Mouse (Mus musculus) retina, embryonic 14.5 days (tissue): ENCODE measurements around the gene Spata19.

Experiments used
- DNase-seq: peaks from one replicate; pipeline ENCODE4 v3.0.0-alpha.2; 2015; ENCODE audit warnings: low spot score

The Spata19 gene

DNA sequence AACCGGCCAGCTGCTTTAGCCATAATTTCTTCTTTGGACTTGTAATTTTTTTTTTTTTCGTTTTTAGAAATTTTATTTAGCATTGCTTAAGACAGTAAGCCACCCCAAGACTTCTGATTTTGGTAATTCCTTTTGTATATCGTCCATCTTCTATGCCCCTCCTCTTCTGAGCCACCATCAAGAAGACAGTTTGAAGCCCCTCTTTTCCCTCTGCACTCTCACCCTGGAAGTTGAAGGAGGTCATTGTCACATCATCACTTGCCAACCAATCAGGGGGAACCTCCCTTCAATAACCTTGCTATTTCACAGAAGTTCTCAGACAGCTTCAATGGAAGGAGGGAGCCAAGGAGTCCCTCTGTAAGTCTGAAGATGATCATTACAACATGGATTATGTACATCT lies at the start of gene Spata19:
Gene Spata19 (plus strand): TSS at position 301 of the 400 bp plus-strand sequence.
- no peak for DNase-seq

DNA sequence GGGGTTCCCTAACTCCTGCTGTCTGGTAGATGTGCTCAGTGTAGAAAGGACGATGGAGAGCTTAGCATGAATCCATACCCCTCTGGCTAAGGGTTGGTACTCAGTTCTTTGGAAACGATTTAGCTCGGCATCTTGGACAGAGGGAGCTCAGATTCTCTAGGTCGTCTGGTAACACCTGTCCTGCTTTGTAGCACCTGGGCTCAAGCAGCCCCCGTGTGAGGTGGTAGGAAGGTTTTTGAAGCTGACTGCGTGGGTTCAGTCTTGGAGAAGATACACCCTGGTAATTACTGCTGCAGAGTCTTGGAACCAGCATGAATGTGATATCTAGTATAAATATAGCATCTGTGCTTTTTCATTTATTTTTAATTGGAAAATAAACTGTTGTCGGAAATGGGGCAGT lies 43.5 kb upstream of the Spata19 start:
- DNase-seq, result no peak

DNA sequence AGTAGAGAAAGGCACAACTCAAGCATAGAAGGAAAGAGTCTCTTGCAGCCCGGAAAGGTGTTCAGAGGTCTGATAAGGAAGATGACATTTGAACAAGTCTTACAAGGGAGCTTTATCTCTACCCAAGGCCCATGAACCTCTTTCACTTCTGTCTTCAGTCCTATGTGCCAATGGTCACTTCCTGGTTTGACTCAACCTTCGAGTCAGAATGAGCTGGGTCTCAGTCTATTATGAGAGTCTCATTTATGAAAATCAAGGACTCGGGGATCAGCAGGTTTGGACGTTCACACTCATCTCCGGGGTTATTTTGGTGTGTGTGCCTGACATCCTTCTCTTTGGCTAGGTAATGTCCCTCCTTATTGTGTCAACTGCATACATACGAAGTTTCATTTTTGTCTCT lies 38.7 kb upstream of the Spata19 start:
- DNase-seq, result no peak

DNA sequence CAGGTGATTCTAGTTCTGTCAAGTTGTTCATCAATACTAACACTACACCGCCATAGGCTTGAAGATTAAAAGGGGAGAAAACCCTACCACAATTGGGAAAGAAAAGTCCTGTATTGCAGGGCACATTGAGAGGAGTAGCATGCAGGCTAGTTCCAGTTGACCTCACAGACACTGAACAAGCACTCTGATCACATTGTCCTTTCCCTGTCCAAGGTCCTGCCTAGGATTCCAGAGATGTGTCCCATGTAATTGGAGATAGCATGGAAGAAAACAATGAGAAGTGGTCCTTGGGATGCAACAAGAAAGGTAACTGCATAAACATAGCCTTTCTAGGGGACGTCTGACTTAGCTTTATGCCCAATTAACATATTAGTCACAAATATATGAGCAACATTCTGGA lies 29.4 kb upstream of the Spata19 start:
- peak; percentile 23 for DNase-seq

DNA sequence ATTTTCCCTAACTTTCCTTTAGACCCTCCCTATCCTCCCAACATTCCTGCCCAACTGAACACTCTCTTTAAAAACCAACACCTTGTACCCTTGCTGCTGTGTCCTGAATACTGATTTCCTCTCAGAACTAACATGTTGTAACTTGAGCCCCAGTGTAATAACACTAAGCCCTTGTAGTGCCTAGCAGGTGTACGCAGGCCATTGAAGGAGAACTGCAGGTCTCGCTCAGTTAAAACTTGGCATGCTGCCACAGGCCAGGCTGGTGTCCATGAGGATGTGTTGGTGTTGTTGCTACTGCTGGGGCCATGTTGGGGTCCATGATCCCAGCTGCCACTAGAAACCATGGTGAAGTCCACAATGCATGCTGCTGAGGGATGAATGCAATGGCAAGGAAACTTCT lies 27.5 kb upstream of the Spata19 start:
- no peak for DNase-seq

DNA sequence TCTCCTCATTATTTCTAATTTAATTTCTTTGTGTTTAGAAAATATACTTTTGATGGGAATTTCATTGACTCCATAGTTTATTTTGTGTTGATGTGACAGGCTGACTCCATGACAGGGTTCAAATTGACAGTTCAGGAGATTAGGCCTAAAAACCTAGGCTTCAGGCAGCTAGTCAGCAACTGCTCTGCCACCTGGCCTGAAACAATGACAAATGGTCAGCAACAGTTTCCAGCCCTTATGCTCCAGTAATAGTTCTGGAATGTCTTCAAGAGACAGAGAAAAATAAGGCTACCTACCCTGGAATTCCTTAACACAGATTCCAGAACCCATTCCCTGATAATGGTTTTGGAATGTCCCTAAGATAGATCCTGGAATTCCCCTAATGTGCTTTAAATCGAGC lies 20.9 kb upstream of the Spata19 start:
- DNase-seq, result no peak

DNA sequence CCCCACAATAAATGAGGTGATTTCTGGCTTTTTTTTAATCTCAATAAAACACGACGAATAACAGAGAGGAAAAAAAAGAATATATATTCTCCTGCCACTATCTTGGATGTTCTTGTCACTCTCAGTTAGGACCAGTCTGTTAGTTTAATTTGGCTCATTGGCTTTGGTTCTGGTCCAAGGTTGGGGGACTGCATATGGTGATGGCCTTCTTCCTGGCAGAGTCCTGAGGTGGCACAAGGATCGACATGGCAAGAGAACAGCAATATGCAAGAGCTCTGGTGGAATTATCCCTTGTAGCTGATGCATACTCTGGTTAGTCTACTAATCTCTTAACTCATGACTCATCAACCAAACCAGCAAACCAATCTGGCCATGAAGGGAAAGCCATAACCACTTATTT lies 9.6 kb upstream of the Spata19 start:
- no peak for DNase-seq

DNA sequence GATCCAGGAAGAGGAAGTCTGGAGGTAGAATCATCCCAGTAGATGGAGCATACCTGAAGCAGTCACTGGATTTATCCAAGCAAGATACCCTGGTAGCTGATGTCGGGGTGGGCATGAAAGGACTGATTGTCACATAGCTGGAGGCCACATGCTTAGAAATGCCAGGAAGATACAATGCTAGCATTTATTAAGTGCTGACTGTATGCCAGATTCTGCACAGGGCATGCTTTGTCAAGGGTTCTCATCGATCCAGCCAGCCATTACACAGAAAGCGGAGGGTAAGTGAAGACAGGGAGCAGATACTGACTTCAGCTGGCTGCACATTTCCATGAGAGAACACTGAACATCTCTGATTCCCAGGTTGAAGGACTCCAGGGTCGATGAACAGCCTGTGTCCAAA lies 4.6 kb downstream of the Spata19 start:
- DNase-seq, result no peak

DNA sequence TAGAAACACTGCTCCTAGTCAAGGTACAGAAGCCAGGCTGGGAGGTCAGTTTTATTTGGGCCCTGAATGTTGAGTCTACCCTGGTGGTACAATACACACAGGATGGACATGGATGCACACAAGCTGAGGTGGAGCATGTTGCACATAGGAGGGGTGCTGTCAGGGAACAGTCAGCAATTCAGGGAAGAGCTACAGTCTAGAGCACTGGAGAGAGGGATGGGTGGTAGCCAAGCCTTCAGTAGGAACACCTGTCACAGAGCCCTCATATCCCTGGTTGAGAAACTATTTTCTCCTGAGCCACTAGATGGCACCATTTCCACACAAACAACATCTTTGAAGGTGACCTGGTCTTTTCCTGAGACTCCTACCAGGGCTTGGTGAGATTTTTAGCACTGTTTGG lies 13.1 kb downstream of the Spata19 start:
- peak; percentile 87 for DNase-seq

DNA sequence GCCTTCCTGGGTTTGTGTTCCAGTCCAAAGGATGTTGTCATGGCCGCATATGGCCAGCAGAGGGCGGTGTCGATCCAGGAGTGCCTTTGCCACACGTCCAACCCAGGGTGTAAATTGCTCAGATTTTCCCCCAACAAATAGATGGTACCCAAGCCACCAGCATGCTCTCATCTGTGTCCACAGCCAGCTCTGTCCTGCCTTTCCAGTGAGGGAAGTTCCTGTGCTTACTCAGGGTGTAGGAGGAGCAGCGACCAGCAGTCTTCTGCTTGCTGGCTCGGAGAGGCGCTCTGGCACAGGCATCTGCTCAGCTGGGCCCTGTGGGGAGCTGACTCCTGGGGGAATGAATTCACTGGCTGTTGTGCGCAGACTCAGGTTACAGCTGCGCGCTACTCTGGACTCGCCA lies 17.5 kb downstream of the Spata19 start:
- peak; percentile 86 for DNase-seq

DNA sequence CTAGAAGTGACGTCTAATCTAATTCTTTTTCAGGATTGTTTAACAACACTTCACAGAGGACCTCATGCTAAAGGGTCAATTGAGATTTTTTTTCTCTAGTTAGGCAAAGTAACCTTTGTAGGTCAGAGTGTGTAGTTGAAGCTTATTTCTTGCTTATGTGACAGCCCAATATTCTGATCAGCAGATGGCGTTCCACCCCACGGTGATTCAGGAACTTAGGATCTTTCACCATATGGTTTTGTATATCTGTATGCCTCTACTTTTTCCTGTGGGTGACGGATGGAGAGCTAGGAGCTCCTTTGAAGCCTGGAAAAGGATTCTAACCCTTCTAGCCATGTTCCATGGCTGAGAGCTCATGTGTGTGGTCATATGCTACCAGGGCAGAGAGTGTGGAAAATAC lies 27.9 kb downstream of the Spata19 start:
- DNase-seq, result no peak

DNA sequence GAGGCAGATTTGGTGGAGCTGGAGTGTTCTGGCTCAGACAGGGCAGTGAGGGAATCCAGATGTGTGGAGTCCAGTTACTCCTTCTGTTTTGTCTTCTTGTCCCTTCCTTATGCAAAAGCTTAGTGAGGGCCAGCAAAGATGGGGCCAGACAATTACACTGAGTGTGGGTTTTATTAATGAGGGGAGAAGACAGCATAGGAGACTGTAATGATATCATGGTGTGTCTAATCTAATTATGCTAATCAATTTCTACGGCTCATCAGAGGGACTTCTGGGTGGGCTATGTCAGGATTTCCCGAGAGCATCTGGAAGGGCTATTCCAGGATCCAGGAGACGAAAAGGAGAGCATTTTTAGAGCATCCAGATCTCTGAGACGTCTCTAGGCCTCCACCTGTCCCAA lies 32.0 kb downstream of the Spata19 start:
- peak; percentile 16 for DNase-seq

DNA sequence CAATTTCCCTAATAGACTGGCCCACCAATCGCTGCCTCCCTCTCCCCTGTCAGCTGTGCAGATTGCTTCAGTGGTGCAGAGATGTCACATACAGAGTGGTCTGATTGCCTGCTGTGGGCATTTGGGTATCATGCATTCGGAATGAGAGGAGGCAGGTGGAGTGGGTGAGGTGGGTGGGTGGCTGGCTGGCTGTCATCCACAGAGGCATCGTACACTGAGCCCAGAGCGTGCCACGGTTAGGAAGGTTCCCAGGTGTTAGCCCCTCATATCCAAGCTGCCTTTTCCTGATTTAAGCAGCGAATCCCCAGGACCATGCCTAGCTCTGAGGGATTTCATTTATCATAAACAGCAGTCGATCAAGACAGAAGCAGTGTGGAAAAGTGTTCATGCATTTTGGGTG lies 36.7 kb downstream of the Spata19 start:
- DNase-seq, result no peak

DNA sequence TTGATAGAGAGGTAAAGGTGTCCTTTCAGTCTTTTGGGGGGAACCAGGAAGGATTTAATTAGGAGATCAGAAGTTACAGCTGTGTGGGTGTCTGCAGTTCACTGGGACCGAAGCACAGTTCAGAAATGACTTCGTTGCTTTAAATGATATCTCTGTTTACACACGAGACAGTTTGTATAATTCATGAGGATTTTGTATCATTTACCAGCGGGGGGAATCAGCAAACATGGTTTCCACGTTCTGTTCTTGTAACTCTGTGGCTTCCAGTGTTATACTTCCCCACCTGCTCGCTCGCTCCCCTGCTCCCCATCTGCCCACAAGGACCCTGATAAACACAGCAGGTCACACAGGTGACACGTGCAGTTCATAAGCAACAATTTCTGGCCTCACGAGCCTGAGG lies 39.3 kb downstream of the Spata19 start:
- DNase-seq, result no peak

DNA sequence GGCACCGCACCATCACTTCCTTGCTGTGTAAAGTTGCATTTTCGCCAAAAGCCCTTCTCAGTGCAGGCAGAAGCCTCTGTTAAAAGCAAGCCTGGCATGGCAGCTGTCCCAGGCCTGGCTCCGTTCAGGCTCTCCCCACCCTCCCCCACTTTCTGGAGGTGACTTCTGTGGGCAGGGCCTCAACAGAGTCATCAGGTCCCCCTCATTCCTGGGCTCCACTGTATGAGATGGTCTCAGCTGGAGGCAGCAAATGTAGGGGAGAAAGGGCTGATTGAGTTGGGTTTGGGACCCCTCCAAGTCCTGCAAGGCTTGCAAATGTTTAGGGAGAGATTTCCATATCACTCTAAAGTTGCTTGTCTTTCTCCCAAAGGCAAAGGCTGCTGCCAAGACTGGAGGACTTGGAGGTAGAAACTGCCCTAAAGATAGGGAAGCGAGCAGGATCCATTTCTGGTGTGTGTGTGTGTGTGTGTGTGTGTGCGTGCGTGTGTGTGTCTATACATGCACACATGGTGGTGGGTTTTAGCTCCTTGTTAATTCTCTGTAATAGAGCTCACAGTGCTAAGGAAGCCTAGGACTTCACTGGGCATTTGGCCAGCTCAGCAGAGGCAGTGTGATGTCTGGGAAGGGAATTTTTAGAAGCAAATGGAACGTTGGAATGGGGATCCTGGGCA lies 40.9 kb downstream of the Spata19 start:
- DNase-seq, result no peak

DNA sequence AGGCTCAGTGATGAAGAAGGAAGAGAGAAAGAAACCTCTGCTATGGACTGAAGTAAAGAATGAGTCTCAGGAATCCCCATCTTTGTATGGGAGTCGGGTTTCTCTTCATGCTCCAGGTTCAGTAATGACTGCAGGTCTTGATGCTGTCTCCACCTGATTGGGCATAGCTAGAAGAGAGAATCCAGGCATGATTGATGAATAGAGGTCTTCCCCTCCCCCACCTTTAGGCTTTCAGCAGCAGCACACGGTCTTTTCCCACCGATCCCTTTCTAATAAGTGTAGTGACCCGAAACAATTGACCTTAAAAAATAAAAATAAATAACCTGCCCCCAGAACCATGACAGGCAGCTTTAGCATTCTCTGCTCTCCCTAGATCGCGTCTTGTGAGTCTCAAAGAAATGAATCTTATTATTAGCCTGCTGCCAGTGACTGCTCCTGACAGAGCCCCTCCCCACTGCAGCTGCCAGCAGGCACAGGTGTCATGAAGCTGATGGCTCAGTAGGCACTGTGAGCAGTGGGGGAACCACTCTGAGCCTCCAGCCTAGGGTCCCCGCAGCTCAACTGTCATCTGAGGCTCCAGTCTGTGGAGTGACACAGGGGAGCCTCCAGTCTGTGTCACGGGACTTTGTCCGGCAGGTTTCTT lies 53.3 kb downstream of the Spata19 start:
- DNase-seq, result peak; percentile 47
